Mouse (Mus musculus) kidney, embryonic 16.5 days (tissue): ENCODE measurements at regions not wholly inside any gene's neighbourhood (a gene's known extent, or its start where the extent isn't known, plus 50 kb on each side); places are given as distances from the start of the nearest gene placed in this dataset.

Source experiments
- ATAC-seq: fragments of 200-750 bp; cut with Nextera tagmentation; 2 replicates; pipeline ENCODE4 v1.8.0; 2017; ENCODE audit warnings: moderate TSS enrichment; ENCODE audit not compliant: low FRiP score, low TSS enrichment
- H3K27ac ChIP-seq: fragments of 300-500 bp; sonication (generic); 2 replicates; pipeline ENCODE4 v1.5.1; 2014; ENCODE audit warnings: low read length
- H3K27me3 ChIP-seq: fragments of 300-500 bp; sonication (generic); 2 replicates; pipeline ENCODE4 v1.6.1; 2014; ENCODE audit warnings: low read length, control low read depth, mixed read lengths; ENCODE audit not compliant: insufficient read depth
- H3K36me3 ChIP-seq: fragments of 300-500 bp; sonication (generic); 2 replicates; pipeline ENCODE4 v1.6.1; 2014; ENCODE audit warnings: low read length, control low read depth, mixed read lengths; ENCODE audit not compliant: insufficient read depth
- H3K4me1 ChIP-seq: fragments of 300-500 bp; sonication (generic); 2 replicates; pipeline ENCODE4 v1.6.1; 2014; ENCODE audit warnings: low read length, control low read depth, mixed read lengths; ENCODE audit not compliant: insufficient read depth
- H3K4me2 ChIP-seq: fragments of 300-500 bp; sonication (generic); replicated peaks from 2 replicates; pipeline ENCODE4 v1.6.1; 2014; ENCODE audit warnings: low read depth, low read length
- H3K4me3 ChIP-seq: fragments of 300-500 bp; sonication (generic); 2 replicates; pipeline ENCODE4 v1.5.1; 2014; ENCODE audit warnings: mild to moderate bottlenecking, low read length
- H3K9ac ChIP-seq: fragments of 300-500 bp; sonication (generic); replicated peaks from 2 replicates; pipeline ENCODE4 v1.6.1; 2014; ENCODE audit warnings: low read length
- H3K9me3 ChIP-seq: fragments of 300-500 bp; sonication (generic); 2 replicates; pipeline ENCODE4 v1.6.1; 2016; ENCODE audit warnings: low read length, control low read depth
- WGBS: fragments of 180-500 bp; shearing (Covaris S2); extraction: QIAGEN DNeasy Blood & Tissue Kit; methylation state at CpG from one replicate; pipeline ENCODE4 v1.1.7; 2014; 5-methylcytosine and 5-hydroxymethylcytosine counted together

DNA sequence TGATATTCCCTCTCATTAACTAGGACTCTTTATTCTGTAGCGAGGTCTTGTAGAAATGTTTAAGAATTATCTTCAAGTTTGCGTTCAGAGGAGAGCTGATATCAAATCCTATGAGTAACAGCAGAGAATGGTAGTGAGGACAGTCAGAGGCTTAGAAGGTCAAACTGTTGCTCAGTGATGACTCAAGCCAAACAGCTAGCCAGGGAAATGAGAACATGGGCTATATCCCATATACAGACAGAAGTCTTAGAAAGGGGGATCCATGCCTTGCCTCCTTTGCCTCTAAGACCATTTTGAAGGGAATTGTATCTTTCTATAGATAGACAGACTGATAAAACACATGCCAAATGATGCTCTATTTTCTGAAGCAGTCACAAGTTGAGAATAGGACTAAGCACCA lies 368.0 kb downstream of the Abcc12 start:
- WGBS = 92% methylated on average over 2 of the region's 2 CpGs
- H3K4me1 ChIP-seq = no peaks in the 10 kb centered on the region

GRCm38 (mm10) chr8:86208812-86209262 lies 368.1 kb downstream of the Phkb start:
- no peak overlapping the region for H3K27ac ChIP-seq
- no peaks in the 10 kb centered on the region for H3K9me3 ChIP-seq
- no peak for ATAC-seq
- H3K4me3 ChIP-seq = no peak overlapping the region
- H3K4me1 ChIP-seq = peaks cover 7% of the 10 kb centered on the region; the same call in 1 of the 2 replicates
- H3K27me3 ChIP-seq = no peaks in the 10 kb centered on the region
- no peak overlapping the region for H3K9ac ChIP-seq
- 42% methylated on average over 5 of the region's 5 CpGs for WGBS
- no peaks in the 10 kb centered on the region for H3K36me3 ChIP-seq
- no peak overlapping the region for H3K4me2 ChIP-seq

More for the DNA sequence above, 368.0 kb downstream of the Abcc12 start:
- no peak overlapping the region for H3K4me2 ChIP-seq
- H3K27me3 ChIP-seq = no peaks in the 10 kb centered on the region
- H3K27ac ChIP-seq = no peak overlapping the region
- no peak for ATAC-seq
- no peak overlapping the region for H3K4me3 ChIP-seq
- H3K9me3 ChIP-seq = no peaks in the 10 kb centered on the region
- H3K9ac ChIP-seq = no peak overlapping the region
- H3K36me3 ChIP-seq = no peaks in the 10 kb centered on the region

- H3K4me2 ChIP-seq = no peak overlapping the region
- no peak overlapping the region for H3K4me3 ChIP-seq
- H3K4me1 ChIP-seq = peaks cover 7% of the 10 kb centered on the region
- no peaks in the 10 kb centered on the region for H3K36me3 ChIP-seq
- ATAC-seq = no peak
- no peaks in the 10 kb centered on the region for H3K27me3 ChIP-seq
- WGBS = 57% methylated on average over 6 of the region's 6 CpGs
- no peak overlapping the region for H3K9ac ChIP-seq
- H3K27ac ChIP-seq = no peak overlapping the region
- H3K9me3 ChIP-seq = no peaks in the 10 kb centered on the region
These were observed 363.9 kb downstream of the Phkb start for GRCm38 (mm10) chr8:86204421-86205229.

DNA sequence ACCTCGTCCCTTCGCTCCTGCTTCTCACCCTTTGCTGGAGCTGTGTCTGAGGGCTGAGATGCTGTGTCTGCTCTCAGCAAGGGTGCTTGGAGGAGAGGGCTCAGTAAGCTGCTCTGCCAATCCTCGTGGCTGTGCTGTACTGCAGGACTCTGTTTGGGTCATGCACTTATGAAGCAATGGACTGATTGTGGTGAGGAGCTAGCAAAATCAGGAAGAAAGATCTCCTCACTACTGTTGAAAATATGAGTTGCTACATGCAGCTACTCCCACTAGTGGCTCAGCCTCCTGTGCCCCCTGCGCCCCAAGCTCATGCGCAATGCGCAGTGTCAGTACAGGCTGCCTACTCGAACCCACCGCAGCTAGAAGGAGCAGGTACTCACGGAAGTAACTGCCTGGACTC lies 362.3 kb downstream of the Phkb start:
- Histone ChIP-seq H3K4me3 (no peak overlapping the region), H3K36me3 (no peaks in the 10 kb centered on the region), H3K9me3 (no peaks in the 10 kb centered on the region), H3K27ac (no peak overlapping the region), H3K27me3 (no peaks in the 10 kb centered on the region), H3K4me2 (no peak overlapping the region), H3K9ac (no peak overlapping the region), H3K4me1 (peaks cover 7% of the 10 kb centered on the region)
- ATAC-seq = no peak
- whole genome bisulfite sequencing = 62% methylated on average over 9 of the region's 9 CpGs

DNA sequence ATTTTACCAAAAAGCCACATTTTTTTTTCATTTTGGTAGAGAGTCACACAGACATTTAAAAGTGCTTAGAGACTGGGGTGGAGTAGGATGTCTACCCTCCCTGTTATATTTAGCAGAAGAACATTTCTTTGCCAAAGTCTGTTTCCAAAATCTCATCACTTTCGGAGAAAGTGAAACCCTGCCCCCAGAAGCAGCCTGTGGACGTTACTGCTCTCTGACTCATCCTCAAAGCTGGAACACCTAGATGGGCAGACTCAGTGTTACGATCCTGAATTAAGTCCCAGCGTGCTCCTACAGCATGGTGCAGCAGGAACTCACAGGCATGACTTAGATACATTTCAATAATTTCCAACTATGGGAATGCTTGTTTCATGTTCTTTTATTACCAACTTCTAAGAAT lies 361.1 kb downstream of the Phkb start:
- Histone ChIP-seq H3K4me3 (no peak overlapping the region), H3K27me3 (no peaks in the 10 kb centered on the region), H3K9ac (no peak overlapping the region), H3K4me2 (no peak overlapping the region), H3K36me3 (no peaks in the 10 kb centered on the region), H3K4me1 (peaks cover 7% of the 10 kb centered on the region), H3K9me3 (no peaks in the 10 kb centered on the region), H3K27ac (no peak overlapping the region)
- ATAC-seq = no peak
- WGBS = 79% methylated on average over 4 of the region's 4 CpGs

- H3K4me2 ChIP-seq = no peak overlapping the region
- H3K4me1 ChIP-seq = no peaks in the 10 kb centered on the region
- H3K9ac ChIP-seq = no peak overlapping the region
- no peak overlapping the region for H3K4me3 ChIP-seq
- no peak overlapping the region for H3K27ac ChIP-seq
- no peaks in the 10 kb centered on the region for H3K36me3 ChIP-seq
- no peaks in the 10 kb centered on the region for H3K9me3 ChIP-seq
- 86% methylated on average over 4 of the region's 4 CpGs for WGBS
- H3K27me3 ChIP-seq = no peaks in the 10 kb centered on the region
- ATAC-seq = no peak
These were observed 351.5 kb downstream of the Phkb start for GRCm38 (mm10) chr8:86192262-86192661.

- no peak overlapping the region for H3K27ac ChIP-seq
- no peak overlapping the region for H3K4me3 ChIP-seq
- H3K27me3 ChIP-seq = no peaks in the 10 kb centered on the region
- H3K36me3 ChIP-seq = no peaks in the 10 kb centered on the region
- H3K4me1 ChIP-seq = no peaks in the 10 kb centered on the region
- no peak overlapping the region for H3K9ac ChIP-seq
- H3K9me3 ChIP-seq = no peaks in the 10 kb centered on the region
- H3K4me2 ChIP-seq = no peak overlapping the region
- no peak for ATAC-seq
- 91% methylated on average over 5 of the region's 5 CpGs for WGBS
These were observed 343.9 kb downstream of the Phkb start for GRCm38 (mm10) chr8:86184671-86185070.

- no peak overlapping the region for H3K4me3 ChIP-seq
- H3K27me3 ChIP-seq = no peaks in the 10 kb centered on the region
- no peak overlapping the region for H3K9ac ChIP-seq
- no peaks in the 10 kb centered on the region for H3K9me3 ChIP-seq
- H3K36me3 ChIP-seq = no peaks in the 10 kb centered on the region
- no peak for ATAC-seq
- no peak overlapping the region for H3K27ac ChIP-seq
- 82% methylated on average over 3 of the region's 3 CpGs for WGBS
- H3K4me2 ChIP-seq = no peak overlapping the region
- H3K4me1 ChIP-seq = no peaks in the 10 kb centered on the region
These were observed 340.0 kb downstream of the Phkb start for GRCm38 (mm10) chr8:86180793-86181192.

DNA sequence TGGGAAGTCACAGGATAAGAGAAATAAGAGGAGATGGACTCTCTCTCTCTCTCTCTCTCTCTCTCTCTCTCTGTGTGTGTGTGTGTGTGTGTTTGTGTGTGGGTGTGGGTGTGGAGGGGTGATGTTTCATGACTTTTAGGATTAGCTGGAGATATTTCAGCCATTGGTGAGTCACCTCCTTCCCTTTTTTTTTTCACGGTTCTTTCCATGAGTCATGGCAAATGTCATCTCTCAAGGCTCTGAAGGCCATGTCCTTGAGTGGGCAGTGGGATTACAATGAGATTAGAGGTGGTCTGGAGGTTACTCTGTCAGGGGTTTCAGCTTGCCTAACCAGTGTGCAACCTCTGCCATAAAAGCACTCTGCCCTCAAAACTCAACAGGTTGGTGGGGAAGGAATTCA lies 329.3 kb downstream of the Phkb start:
- no peaks in the 10 kb centered on the region for H3K27me3 ChIP-seq
- H3K4me3 ChIP-seq = no peak overlapping the region
- no peaks in the 10 kb centered on the region for H3K9me3 ChIP-seq
- H3K9ac ChIP-seq = no peak overlapping the region
- H3K27ac ChIP-seq = no peak overlapping the region
- 69% methylated on average over 1 of the region's 1 CpGs for WGBS
- H3K36me3 ChIP-seq = no peaks in the 10 kb centered on the region
- no peak for ATAC-seq
- no peak overlapping the region for H3K4me2 ChIP-seq
- H3K4me1 ChIP-seq = no peaks in the 10 kb centered on the region

DNA sequence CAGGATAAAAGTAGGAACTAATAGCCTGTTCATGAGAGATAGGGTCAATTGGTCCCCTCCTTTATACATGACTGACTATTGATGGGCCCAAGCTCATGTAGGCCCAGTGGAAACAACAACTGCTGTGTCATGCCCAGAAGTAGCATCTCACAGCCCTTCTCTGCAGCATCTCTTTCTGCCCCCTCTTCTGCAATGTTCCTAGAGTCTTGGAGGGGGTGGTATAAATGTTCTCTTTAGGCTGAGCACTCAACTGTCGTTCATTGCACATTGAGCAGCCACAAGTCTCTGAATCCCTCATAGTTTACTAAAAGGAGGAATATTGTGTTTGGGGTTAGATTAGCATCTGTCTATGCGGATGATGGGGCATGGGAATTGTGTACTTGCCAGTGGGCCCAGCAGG lies 324.1 kb downstream of the Phkb start:
- H3K36me3 ChIP-seq = no peaks in the 10 kb centered on the region
- no peak overlapping the region for H3K27ac ChIP-seq
- no peak overlapping the region for H3K4me2 ChIP-seq
- H3K27me3 ChIP-seq = no peaks in the 10 kb centered on the region
- H3K4me3 ChIP-seq = no peak overlapping the region
- 82% methylated on average over 2 of the region's 2 CpGs for WGBS
- no peak for ATAC-seq
- H3K9ac ChIP-seq = no peak overlapping the region
- H3K9me3 ChIP-seq = no peaks in the 10 kb centered on the region
- no peaks in the 10 kb centered on the region for H3K4me1 ChIP-seq
